Mouse (Mus musculus): ENCODE results near the gene Cdh13. TPM values are rescaled to one million over a fixed set of nuclear protein-coding genes. Genes with fewer than 3 reads are reported as not detected.

Cdh13 gene
- polyA plus RNA-seq, 1 experiment = 9.4 TPM

DNA sequence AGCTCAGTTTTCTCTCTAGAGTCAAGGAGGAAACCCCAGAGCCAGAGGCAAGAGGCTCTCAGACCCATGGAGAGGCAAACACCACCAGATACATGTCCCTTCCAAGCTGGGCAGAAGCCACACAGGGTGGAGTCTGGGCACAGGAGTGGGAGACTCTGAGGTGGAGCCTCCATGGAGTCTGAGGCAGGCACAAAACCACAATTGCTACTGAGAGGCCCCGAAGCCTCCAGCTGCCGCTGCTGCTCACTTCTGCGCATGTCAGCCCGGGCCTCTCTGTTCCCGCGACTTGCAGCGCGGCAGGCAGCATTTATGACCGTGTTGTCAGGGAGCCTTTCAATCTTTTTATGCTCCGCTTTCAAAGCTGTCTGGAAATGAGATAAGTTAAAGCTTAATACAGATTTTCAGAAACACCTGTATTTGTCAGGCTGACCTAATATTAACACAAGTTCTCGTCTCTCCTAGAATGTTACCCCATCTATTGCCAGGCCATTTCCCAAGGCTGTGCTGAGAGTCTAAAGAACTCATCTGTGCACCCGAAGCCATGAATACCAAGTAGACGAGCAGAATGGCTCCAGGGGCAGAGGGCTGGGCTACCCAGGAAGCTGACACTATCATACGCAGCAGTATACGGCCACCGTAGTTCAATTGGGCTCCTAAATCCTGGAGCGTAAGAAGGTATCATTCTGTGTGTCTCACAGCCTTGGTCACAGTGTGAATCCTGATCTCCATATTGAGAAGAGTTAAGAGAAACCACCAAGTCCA lies 30.1 kb downstream of the Cdh13 start:
- Histone ChIP-seq H3K36me3 (ENCODE audit: control insufficient read depth, insufficient read depth) (peaks cover 8% of the 10 kb centered on the region), H3K79me2 (ENCODE audit: control insufficient read depth, insufficient read depth) (no peaks in the 10 kb centered on the region), H3K4me3 (ENCODE audit: insufficient read depth, poor library complexity, severe bottlenecking) (no peak overlapping the region), H3K27me3 (ENCODE audit: control insufficient read depth, insufficient read depth, insufficient read length) (no peaks in the 10 kb centered on the region), H3K79me3 (ENCODE audit: low read depth) (no peaks in the 10 kb centered on the region), H3ac (ENCODE audit: control insufficient read depth, insufficient read length, low read depth) (no peak overlapping the region)
- TF ChIP-seq MYOD1 (IDR thresholded peaks at IDR 0.05; ENCODE audit: control insufficient read depth, insufficient read length, low read depth) (peak; percentile 47), USF1 (IDR thresholded peaks at IDR 0.05; ENCODE audit: low read depth) (no peak), CEBPB (IDR thresholded peaks at IDR 0.05; ENCODE audit: low read depth) (no peak), FOSL1 (IDR thresholded peaks at IDR 0.05; ENCODE audit: insufficient read depth, low read length, poor library complexity, severe bottlenecking) (no peak)

DNA sequence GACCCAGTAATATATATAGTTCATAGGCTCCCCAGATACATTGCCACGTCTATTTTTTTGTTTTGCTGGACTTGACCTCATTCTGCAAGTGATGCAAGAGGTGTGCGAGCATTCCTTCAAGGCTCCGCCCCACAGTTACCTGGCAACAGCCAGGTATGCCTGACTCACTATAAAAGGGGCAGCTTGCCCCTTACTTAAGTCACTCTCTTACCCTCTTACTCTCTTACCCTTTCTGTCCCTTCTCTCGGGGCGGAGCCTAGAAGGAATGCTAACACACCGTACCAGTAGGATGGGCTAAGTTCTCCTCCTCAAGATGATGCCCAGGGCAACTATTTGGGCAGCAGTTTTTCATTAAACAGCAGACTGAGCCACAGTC lies 30.6 kb downstream of the Cdh13 start:
- TF ChIP-seq CTCF (IDR thresholded peaks at IDR 0.05; ENCODE audit: control insufficient read depth, insufficient read depth, insufficient read length) = no peak
- TF ChIP-seq MAX (IDR thresholded peaks at IDR 0.05) = no peak
- no peak for TF ChIP-seq USF1 (IDR thresholded peaks at IDR 0.05; ENCODE audit: low read depth)
- no peak for TF ChIP-seq FOSL1 (IDR thresholded peaks at IDR 0.05; ENCODE audit: insufficient read depth, low read length, poor library complexity, severe bottlenecking)
- TF ChIP-seq MYOD1 (IDR thresholded peaks at IDR 0.05; ENCODE audit: control insufficient read depth, insufficient read length, low read depth) = no peak
- no peak for TF ChIP-seq MYOG (IDR thresholded peaks at IDR 0.05; ENCODE audit: control insufficient read depth, extremely low read depth, insufficient read length)
- no peak for TF ChIP-seq CEBPB (IDR thresholded peaks at IDR 0.05; ENCODE audit: low read depth)
- H3K27me3 ChIP-seq (ENCODE audit: control insufficient read depth, insufficient read depth, insufficient read length) = no peaks in the 10 kb centered on the region

DNA sequence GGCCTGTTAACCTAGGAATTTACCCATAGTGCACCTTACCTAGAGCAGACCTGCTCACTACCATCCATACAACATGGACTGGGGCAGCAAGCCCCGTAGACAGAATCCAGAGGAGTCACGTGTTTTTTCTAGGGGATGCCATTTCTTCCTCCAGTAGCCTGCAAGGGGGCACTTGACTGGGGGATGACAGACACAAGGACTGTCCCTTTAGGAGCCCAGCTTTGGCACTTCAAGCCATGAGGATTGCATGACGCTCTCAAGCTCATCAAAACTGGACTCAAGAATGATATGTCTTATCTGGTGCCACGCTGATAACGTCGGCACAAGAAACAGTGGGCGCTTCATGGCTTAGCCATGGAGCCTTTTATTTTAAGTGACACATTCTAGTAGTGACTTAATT lies 31.4 kb downstream of the Cdh13 start:
- TF ChIP-seq CTCF (IDR thresholded peaks at IDR 0.05; ENCODE audit: control insufficient read depth, insufficient read depth, insufficient read length) (no peak), MYOG (IDR thresholded peaks at IDR 0.05; ENCODE audit: control insufficient read depth, extremely low read depth, insufficient read length) (no peak), USF1 (IDR thresholded peaks at IDR 0.05; ENCODE audit: low read depth) (no peak), MYOD1 (IDR thresholded peaks at IDR 0.05; ENCODE audit: control insufficient read depth, insufficient read length, low read depth) (no peak), FOSL1 (IDR thresholded peaks at IDR 0.05; ENCODE audit: insufficient read depth, low read length, poor library complexity, severe bottlenecking) (no peak), MAX (IDR thresholded peaks at IDR 0.05) (no peak), CEBPB (IDR thresholded peaks at IDR 0.05; ENCODE audit: low read depth) (no peak)
- no peak overlapping the region for H3K4me3 ChIP-seq (ENCODE audit: insufficient read depth, poor library complexity, severe bottlenecking)
- H3K27me3 ChIP-seq (ENCODE audit: control insufficient read depth, insufficient read depth, insufficient read length) = no peaks in the 10 kb centered on the region
- H3K79me3 ChIP-seq (ENCODE audit: low read depth) = no peaks in the 10 kb centered on the region
- no peaks in the 10 kb centered on the region for H3K79me2 ChIP-seq (ENCODE audit: control insufficient read depth, insufficient read depth)
- peaks cover 8% of the 10 kb centered on the region for H3K36me3 ChIP-seq (ENCODE audit: control insufficient read depth, insufficient read depth)
- no peak overlapping the region for H3ac ChIP-seq (ENCODE audit: control insufficient read depth, insufficient read length, low read depth)

More for the DNA sequence above, 30.6 kb downstream of the Cdh13 start:
- Histone ChIP-seq H3K36me3 (ENCODE audit: control insufficient read depth, insufficient read depth) (peaks cover 8% of the 10 kb centered on the region), H3ac (ENCODE audit: control insufficient read depth, insufficient read length, low read depth) (no peak overlapping the region), H3K79me3 (ENCODE audit: low read depth) (no peaks in the 10 kb centered on the region), H3K4me3 (ENCODE audit: insufficient read depth, poor library complexity, severe bottlenecking) (no peak overlapping the region), H3K79me2 (ENCODE audit: control insufficient read depth, insufficient read depth) (no peaks in the 10 kb centered on the region)

DNA sequence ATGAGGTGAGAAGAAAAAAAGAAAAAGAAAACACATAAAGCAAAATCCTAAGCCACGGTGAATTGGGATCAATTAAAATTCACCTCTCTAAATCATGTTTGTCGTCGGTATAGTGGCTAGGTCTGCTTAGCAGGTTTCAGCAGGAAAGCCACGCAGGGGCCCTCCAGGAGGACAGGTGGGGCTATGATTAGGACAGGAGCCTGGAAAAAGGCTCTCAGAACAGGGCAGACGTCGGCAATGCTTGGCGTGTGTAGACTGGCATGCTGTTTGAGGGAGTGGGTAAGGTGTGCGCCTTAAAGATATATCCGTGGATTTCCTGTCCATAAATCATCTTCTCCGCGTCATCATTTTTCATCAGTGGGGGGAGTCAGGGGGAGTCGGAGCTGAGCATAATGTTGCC lies 32.9 kb downstream of the Cdh13 start:
- no peaks in the 10 kb centered on the region for H3K79me2 ChIP-seq (ENCODE audit: control insufficient read depth, insufficient read depth)
- H3ac ChIP-seq (ENCODE audit: control insufficient read depth, insufficient read length, low read depth) = no peak overlapping the region
- H3K4me3 ChIP-seq (ENCODE audit: insufficient read depth, poor library complexity, severe bottlenecking) = no peak overlapping the region
- peaks cover 16% of the 10 kb centered on the region for H3K36me3 ChIP-seq (ENCODE audit: control insufficient read depth, insufficient read depth)
- H3K27me3 ChIP-seq (ENCODE audit: control insufficient read depth, insufficient read depth, insufficient read length) = no peaks in the 10 kb centered on the region
- H3K79me3 ChIP-seq (ENCODE audit: low read depth) = no peaks in the 10 kb centered on the region
- TF ChIP-seq CEBPB (IDR thresholded peaks at IDR 0.05; ENCODE audit: low read depth) (no peak), MAX (IDR thresholded peaks at IDR 0.05) (no peak), USF1 (IDR thresholded peaks at IDR 0.05; ENCODE audit: low read depth) (no peak), CTCF (IDR thresholded peaks at IDR 0.05; ENCODE audit: control insufficient read depth, insufficient read depth, insufficient read length) (no peak), MYOG (IDR thresholded peaks at IDR 0.05; ENCODE audit: control insufficient read depth, extremely low read depth, insufficient read length) (no peak), MYOD1 (IDR thresholded peaks at IDR 0.05; ENCODE audit: control insufficient read depth, insufficient read length, low read depth) (no peak), FOSL1 (IDR thresholded peaks at IDR 0.05; ENCODE audit: insufficient read depth, low read length, poor library complexity, severe bottlenecking) (no peak)

DNA sequence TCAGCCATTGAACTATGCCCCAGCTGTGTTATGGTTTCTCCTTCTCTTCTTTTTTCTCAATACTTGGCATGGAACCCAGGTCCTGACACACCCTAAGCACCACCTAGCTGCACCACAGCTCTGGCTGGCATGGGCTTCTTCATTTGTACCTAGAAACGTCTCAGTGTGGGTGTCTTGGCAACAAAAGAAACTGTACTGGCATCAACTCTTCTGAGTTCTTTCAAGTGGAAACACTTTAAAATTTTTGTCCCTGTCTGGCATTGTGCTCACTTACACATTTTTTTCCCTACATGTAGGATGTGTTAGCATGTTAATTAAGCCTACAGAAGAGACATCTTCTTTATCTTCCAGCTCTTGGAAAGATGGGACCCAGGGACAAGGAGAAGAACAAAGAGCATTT lies 37.0 kb downstream of the Cdh13 start:
- H3K36me3 ChIP-seq (ENCODE audit: control insufficient read depth, insufficient read depth) = peaks cover 19% of the 10 kb centered on the region
- no peaks in the 10 kb centered on the region for H3K79me3 ChIP-seq (ENCODE audit: low read depth)
- no peaks in the 10 kb centered on the region for H3K79me2 ChIP-seq (ENCODE audit: control insufficient read depth, insufficient read depth)
- H3K27me3 ChIP-seq (ENCODE audit: control insufficient read depth, insufficient read depth, insufficient read length) = no peaks in the 10 kb centered on the region
- H3K4me3 ChIP-seq (ENCODE audit: insufficient read depth, poor library complexity, severe bottlenecking) = no peak overlapping the region
- TF ChIP-seq MYOG (IDR thresholded peaks at IDR 0.05; ENCODE audit: control insufficient read depth, extremely low read depth, insufficient read length) (no peak), MAX (IDR thresholded peaks at IDR 0.05) (no peak)
- H3ac ChIP-seq (ENCODE audit: control insufficient read depth, insufficient read length, low read depth) = no peak overlapping the region

DNA sequence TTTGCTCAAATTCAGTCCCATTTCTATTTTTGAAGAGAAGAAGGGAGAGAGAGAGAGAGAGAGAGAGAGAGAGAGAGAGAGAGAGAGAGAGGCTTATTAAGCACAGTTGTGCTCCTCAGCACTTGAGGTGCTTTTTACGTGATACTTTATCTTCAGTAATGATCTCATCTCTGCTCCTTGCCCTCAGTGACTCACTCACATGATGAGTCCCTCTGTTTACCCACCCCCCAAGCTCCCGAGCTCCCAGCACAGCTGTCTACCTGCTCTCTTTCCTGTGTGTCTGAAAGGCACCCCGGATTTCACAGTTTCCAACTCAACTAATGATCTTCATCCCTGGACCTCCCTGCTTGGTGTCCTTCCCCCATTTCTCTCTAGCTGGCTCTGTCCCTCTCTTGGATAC lies 39.9 kb downstream of the Cdh13 start:
- H3K79me3 ChIP-seq (ENCODE audit: low read depth) = no peaks in the 10 kb centered on the region
- H3K4me3 ChIP-seq (ENCODE audit: insufficient read depth, poor library complexity, severe bottlenecking) = no peak overlapping the region
- TF ChIP-seq MYOD1 (IDR thresholded peaks at IDR 0.05; ENCODE audit: control insufficient read depth, insufficient read length, low read depth) = no peak
- no peak for TF ChIP-seq CTCF (IDR thresholded peaks at IDR 0.05; ENCODE audit: control insufficient read depth, insufficient read depth, insufficient read length)
- no peak for TF ChIP-seq MAX (IDR thresholded peaks at IDR 0.05)
- TF ChIP-seq USF1 (IDR thresholded peaks at IDR 0.05; ENCODE audit: low read depth) = no peak
- TF ChIP-seq MYOG (IDR thresholded peaks at IDR 0.05; ENCODE audit: control insufficient read depth, extremely low read depth, insufficient read length) = no peak
- no peak for TF ChIP-seq FOSL1 (IDR thresholded peaks at IDR 0.05; ENCODE audit: insufficient read depth, low read length, poor library complexity, severe bottlenecking)
- no peak for TF ChIP-seq CEBPB (IDR thresholded peaks at IDR 0.05; ENCODE audit: low read depth)
- H3ac ChIP-seq (ENCODE audit: control insufficient read depth, insufficient read length, low read depth) = no peak overlapping the region
- no peaks in the 10 kb centered on the region for H3K79me2 ChIP-seq (ENCODE audit: control insufficient read depth, insufficient read depth)
- peaks cover 13% of the 10 kb centered on the region for H3K36me3 ChIP-seq (ENCODE audit: control insufficient read depth, insufficient read depth)
- no peaks in the 10 kb centered on the region for H3K27me3 ChIP-seq (ENCODE audit: control insufficient read depth, insufficient read depth, insufficient read length)
